Mouse (Mus musculus) bone marrow, adult 2 months (tissue): ENCODE data around the gene Dnal4.

Experiments used
- CTCF ChIP-seq: fragments of 200-500 bp; IDR thresholded peaks from 2 replicates; pipeline ENCODE4 v1.5.1; 2011; ENCODE audit warnings: low read length, control low read depth; ENCODE audit not compliant: control insufficient read depth, insufficient read depth
- POLR2A ChIP-seq: fragments of 200-500 bp; IDR thresholded peaks from 2 replicates; pipeline ENCODE4 v1.6.1; 2011; ENCODE audit warnings: low read depth, mild to moderate bottlenecking, control low read depth, low read length, borderline replicate concordance; ENCODE audit not compliant: control insufficient read depth

DNA sequence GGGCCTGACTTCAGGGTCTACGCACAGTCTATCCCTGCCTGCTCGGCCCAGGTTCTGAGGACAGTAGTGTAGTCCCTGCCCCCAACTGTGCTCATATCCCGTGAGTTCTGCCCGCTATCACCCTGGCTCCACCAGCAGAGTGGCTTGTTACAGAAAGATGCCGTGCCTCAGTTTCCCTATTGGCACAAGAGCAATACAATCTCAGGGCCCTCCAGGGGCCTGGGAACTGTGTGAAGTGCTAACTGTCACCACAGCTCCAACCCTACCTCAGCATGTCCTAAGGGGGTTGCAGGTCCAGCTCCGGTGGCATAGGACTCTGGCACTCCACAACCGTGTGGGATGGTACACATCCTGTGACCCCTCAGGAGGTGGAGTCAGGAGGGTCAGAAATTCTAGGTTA, 19.4 kb upstream of the Dnal4 start:
- TF ChIP-seq POLR2A (no peak), CTCF (no peak)
